Mouse (Mus musculus): ENCODE results near the gene Hist1h2bc.

DNA sequence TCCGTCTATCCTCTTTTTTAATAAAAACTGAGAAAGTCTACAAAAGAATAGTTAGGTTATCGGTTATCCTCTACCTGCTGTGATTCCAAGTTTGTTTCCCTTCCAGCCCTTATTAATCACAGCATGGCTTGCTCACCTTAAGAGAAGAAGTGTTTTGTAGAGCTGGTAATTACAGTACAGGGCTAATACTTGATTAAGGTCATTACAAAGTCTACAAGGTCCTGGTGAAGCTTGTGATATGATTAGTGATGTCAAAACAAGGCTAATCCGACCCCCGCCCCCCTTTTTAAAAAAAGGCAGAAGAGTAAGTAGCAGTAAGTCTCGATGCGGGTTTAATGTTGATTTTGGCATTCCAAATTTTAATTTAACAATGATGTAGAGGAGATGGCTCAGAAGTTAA is 15.0 kb downstream of the Hist1h2bc start:
- TF ChIP-seq MYOG (IDR thresholded peaks at IDR 0.05; ENCODE audit: control insufficient read depth in 1 of 3, insufficient read depth in 1 of 3, insufficient read length in 2 of 3, low read depth in 2 of 3) (no peak), TCF3 (IDR thresholded peaks at IDR 0.05; ENCODE audit: insufficient read length, low read depth) (no peak), POLR2AphosphoS2 (IDR thresholded peaks at IDR 0.05; ENCODE audit: insufficient read length, low read depth) (no peak), USF1 (IDR thresholded peaks at IDR 0.05; ENCODE audit: low read depth) (no peak), TCF12 (IDR thresholded peaks at IDR 0.05; ENCODE audit: insufficient read depth, poor library complexity, severe bottlenecking) (no peak), E2F4 (IDR thresholded peaks at IDR 0.05; ENCODE audit: insufficient read depth) (no peak)

Measured in myocyte (in vitro differentiated cells).